Mouse (Mus musculus) neural tube, embryonic 13.5 days (tissue): Measurements from ENCODE around the gene Dennd1b. TPM values are rescaled to one million over a fixed set of nuclear protein-coding genes. Genes with fewer than 3 reads are reported as not detected.
A peak's percentile ranks its signal among the peaks of the same experiment; 100 is the strongest.

Experiments
- ATAC-seq: fragments of 200-750 bp; cut with Nextera tagmentation; 2 replicates; pipeline ENCODE4 v1.8.0; 2017; ENCODE audit warnings: low read depth, mild to moderate bottlenecking, moderate TSS enrichment, moderate library complexity
- H3K27ac ChIP-seq: fragments of 300-500 bp; sonication (generic); replicated peaks from 2 replicates; pipeline ENCODE4 v1.5.1; 2015; ENCODE audit warnings: moderate library complexity, mild to moderate bottlenecking, inconsistent platforms
- H3K27me3 ChIP-seq: fragments of 300-500 bp; sonication (generic); 2 replicates; pipeline ENCODE4 v1.6.1; 2015; ENCODE audit warnings: mild to moderate bottlenecking, inconsistent platforms
- H3K36me3 ChIP-seq: fragments of 300-500 bp; sonication (generic); 2 replicates; pipeline ENCODE4 v1.6.1; 2015; ENCODE audit warnings: mild to moderate bottlenecking, inconsistent platforms
- H3K4me1 ChIP-seq: fragments of 300-500 bp; sonication (generic); replicated peaks from 2 replicates; pipeline ENCODE4 v1.6.1; 2015; ENCODE audit warnings: inconsistent platforms
- H3K4me2 ChIP-seq: fragments of 300-500 bp; sonication (generic); 2 replicates; pipeline ENCODE4 v1.6.1; 2015; ENCODE audit warnings: inconsistent platforms, mild to moderate bottlenecking, moderate library complexity
- H3K4me3 ChIP-seq: fragments of 300-500 bp; sonication (generic); 2 replicates; pipeline ENCODE4 v1.5.1; 2015; ENCODE audit warnings: mild to moderate bottlenecking, inconsistent platforms
- H3K9ac ChIP-seq: fragments of 300-500 bp; sonication (generic); 2 replicates; pipeline ENCODE4 v1.6.1; 2015; ENCODE audit warnings: moderate library complexity, mild to moderate bottlenecking, inconsistent platforms
- H3K9me3 ChIP-seq: fragments of 300-500 bp; sonication (generic); 2 replicates; pipeline ENCODE4 v1.6.1; 2016; ENCODE audit warnings: inconsistent platforms
- WGBS: fragments of 180-500 bp; shearing (Covaris S2); methylation state at CpG from one replicate; pipeline ENCODE4 v1.1.7; 2015; 5-methylcytosine and 5-hydroxymethylcytosine counted together
- polyA plus RNA-seq: library from polyadenylated mRNA; unstranded; fragments of >200 nt; fragmentation: Nextera tagmentation; extraction: Ambion mirVana; gene quantifications from 2 replicates; pipeline ENCODE4 v1.2.1, GENCODE M21; 2015

Gene Dennd1b
- polyA plus RNA-seq, 1 experiment from 2014 or later: 8.0 TPM

DNA sequence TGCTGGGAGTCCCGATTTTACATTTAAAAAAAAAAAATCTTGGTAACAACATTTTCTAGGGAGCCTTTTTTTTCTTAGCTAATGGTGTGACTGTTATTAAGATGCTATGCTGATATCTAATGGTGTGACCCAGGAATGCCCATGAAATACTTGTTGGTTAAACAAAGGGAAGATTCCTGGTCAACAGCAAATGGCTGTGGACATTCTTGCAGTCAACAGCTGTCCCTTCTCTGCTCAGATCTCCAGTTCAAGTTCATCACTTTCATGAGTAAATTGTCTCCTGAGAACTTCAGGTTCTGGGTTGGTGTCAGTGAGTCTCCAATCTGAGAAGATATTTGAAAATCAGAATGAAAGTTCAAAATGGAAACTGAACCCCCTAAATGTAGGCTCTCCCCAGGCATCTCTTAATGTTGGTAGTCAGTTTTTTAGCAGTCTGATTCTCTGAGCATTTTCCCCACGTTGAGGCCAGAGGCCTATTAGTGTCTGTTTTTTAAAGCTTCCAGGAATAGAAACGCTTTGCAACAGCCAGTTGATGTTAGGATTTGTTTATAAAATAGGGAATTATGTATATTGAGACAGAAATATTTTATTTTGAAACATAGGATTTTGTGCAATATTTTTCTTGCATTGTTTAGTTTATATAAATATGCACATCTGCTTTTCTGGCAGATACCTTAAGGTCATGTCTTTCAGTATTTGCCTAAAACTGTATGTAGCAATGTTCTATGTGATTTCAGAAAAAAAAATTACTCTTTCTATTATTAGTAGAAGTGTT lies 211.0 kb downstream of the Dennd1b start:
- WGBS: 90% methylated on average over 3 of the region's 3 CpGs
- Histone ChIP-seq H3K4me1 (no peaks in the 10 kb centered on the region), H3K9me3 (no peaks in the 10 kb centered on the region), H3K9ac (no peak overlapping the region), H3K27me3 (no peaks in the 10 kb centered on the region), H3K27ac (no peak overlapping the region), H3K4me3 (no peak overlapping the region), H3K4me2 (no peak overlapping the region), H3K36me3 (peaks cover 16% of the 10 kb centered on the region)
- ATAC-seq: no peak

- H3K27ac ChIP-seq: no peak overlapping the region
- H3K4me3 ChIP-seq: no peak overlapping the region
- H3K27me3 ChIP-seq: no peaks in the 10 kb centered on the region
- no peak overlapping the region for H3K9ac ChIP-seq
- H3K4me1 ChIP-seq: no peaks in the 10 kb centered on the region
- H3K4me2 ChIP-seq: no peak overlapping the region
- H3K36me3 ChIP-seq: no peaks in the 10 kb centered on the region
- H3K9me3 ChIP-seq: no peaks in the 10 kb centered on the region
- 100% methylated on average over 1 of the region's 1 CpGs for WGBS
- ATAC-seq: no peak
Measured at GRCm38 (mm10) chr1:139179707-139180106, 216.5 kb downstream of the Dennd1b start.

GRCm38 (mm10) chr1:139180481-139181149 lies 217.4 kb downstream of the Dennd1b start:
- no peaks in the 10 kb centered on the region for H3K27me3 ChIP-seq
- WGBS: 73% methylated on average over 6 of the region's 6 CpGs
- ATAC-seq: no peak
- H3K4me2 ChIP-seq: no peak overlapping the region
- no peak overlapping the region for H3K27ac ChIP-seq
- H3K36me3 ChIP-seq: no peaks in the 10 kb centered on the region
- no peak overlapping the region for H3K9ac ChIP-seq
- H3K4me3 ChIP-seq: no peak overlapping the region
- H3K4me1 ChIP-seq: no peaks in the 10 kb centered on the region
- no peaks in the 10 kb centered on the region for H3K9me3 ChIP-seq

DNA sequence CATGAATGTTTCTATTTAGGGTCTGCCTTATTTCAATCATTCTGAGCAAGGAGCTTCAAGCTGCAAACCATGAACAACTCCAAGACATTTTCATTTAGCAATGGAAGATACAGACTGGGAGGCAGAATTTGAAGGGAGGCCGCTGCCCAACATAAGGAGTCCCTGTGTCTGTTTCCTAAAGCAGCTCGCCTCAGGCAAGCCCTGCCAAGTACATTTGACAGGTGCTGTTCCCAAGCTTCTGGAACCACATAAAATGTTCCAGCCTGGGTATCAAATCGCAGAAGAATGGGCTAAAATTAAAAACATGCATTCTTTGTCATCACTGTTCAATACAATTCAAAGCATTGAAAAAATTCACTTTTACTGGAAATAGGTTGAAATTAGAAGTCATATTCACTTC lies 229.4 kb downstream of the Dennd1b start:
- Histone ChIP-seq H3K4me1 (peaks cover 7% of the 10 kb centered on the region; the same call in 1 of the 2 replicates), H3K9ac (no peak overlapping the region), H3K4me2 (no peak overlapping the region), H3K4me3 (no peak overlapping the region), H3K9me3 (no peaks in the 10 kb centered on the region), H3K36me3 (no peaks in the 10 kb centered on the region), H3K27ac (no peak overlapping the region), H3K27me3 (no peaks in the 10 kb centered on the region)
- WGBS: 86% methylated on average over 3 of the region's 3 CpGs
- no peak for ATAC-seq

- no peak overlapping the region for H3K9ac ChIP-seq
- H3K36me3 ChIP-seq: no peaks in the 10 kb centered on the region
- 60% methylated on average over 2 of the region's 2 CpGs for WGBS
- H3K27ac ChIP-seq: no peak overlapping the region
- H3K4me3 ChIP-seq: no peak overlapping the region
- no peak for ATAC-seq
- no peaks in the 10 kb centered on the region for H3K27me3 ChIP-seq
- peaks cover 7% of the 10 kb centered on the region; the same call in 1 of the 2 replicates for H3K4me1 ChIP-seq
- no peaks in the 10 kb centered on the region for H3K9me3 ChIP-seq
- no peak overlapping the region for H3K4me2 ChIP-seq
Measured at GRCm38 (mm10) chr1:139194011-139194410, 230.8 kb downstream of the Dennd1b start.

GRCm38 (mm10) chr1:139194428-139195028 lies 231.3 kb downstream of the Dennd1b start:
- Histone ChIP-seq H3K4me3 (no peak overlapping the region), H3K4me1 (peaks cover 7% of the 10 kb centered on the region; the same call in 1 of the 2 replicates), H3K27ac (no peak overlapping the region), H3K36me3 (no peaks in the 10 kb centered on the region), H3K4me2 (no peak overlapping the region), H3K9me3 (no peaks in the 10 kb centered on the region), H3K9ac (no peak overlapping the region), H3K27me3 (no peaks in the 10 kb centered on the region)
- 25% methylated on average over 5 of the region's 5 CpGs for WGBS
- ATAC-seq: no peak

GRCm38 (mm10) chr1:139203026-139203425 lies 239.8 kb downstream of the Dennd1b start:
- 67% methylated on average over 5 of the region's 5 CpGs for WGBS
- no peak for ATAC-seq
- H3K36me3 ChIP-seq: no peaks in the 10 kb centered on the region
- H3K9me3 ChIP-seq: no peaks in the 10 kb centered on the region
- no peak overlapping the region for H3K4me3 ChIP-seq
- no peak overlapping the region for H3K4me2 ChIP-seq
- H3K4me1 ChIP-seq: no peaks in the 10 kb centered on the region; the same call in 1 of the 2 replicates
- no peaks in the 10 kb centered on the region for H3K27me3 ChIP-seq
- no peak overlapping the region for H3K27ac ChIP-seq
- no peak overlapping the region for H3K9ac ChIP-seq

GRCm38 (mm10) chr1:139206259-139206658 lies 243.0 kb downstream of the Dennd1b start:
- peaks cover 18% of the 10 kb centered on the region for H3K4me1 ChIP-seq
- H3K27me3 ChIP-seq: no peaks in the 10 kb centered on the region
- no peak overlapping the region for H3K4me2 ChIP-seq
- no peak overlapping the region for H3K27ac ChIP-seq
- H3K4me3 ChIP-seq: no peak overlapping the region
- WGBS: 78% methylated on average over 4 of the region's 4 CpGs
- no peaks in the 10 kb centered on the region for H3K36me3 ChIP-seq
- H3K9me3 ChIP-seq: no peaks in the 10 kb centered on the region
- ATAC-seq: no peak
- no peak overlapping the region for H3K9ac ChIP-seq

GRCm38 (mm10) chr1:139209796-139210195 lies 246.6 kb downstream of the Dennd1b start:
- Histone ChIP-seq H3K36me3 (no peaks in the 10 kb centered on the region), H3K9me3 (no peaks in the 10 kb centered on the region), H3K27me3 (no peaks in the 10 kb centered on the region), H3K4me1 (peaks cover 21% of the 10 kb centered on the region), H3K4me3 (no peak overlapping the region), H3K27ac (no peak overlapping the region; the same call in 1 of the 2 replicates), H3K9ac (no peak overlapping the region), H3K4me2 (peak overlapping the region; percentile 16)
- WGBS: 12% methylated on average over 7 of the region's 7 CpGs
- peak; percentile 71 for ATAC-seq

GRCm38 (mm10) chr1:139210505-139210904 lies 247.3 kb downstream of the Dennd1b start:
- Histone ChIP-seq H3K27ac (no peak overlapping the region), H3K36me3 (no peaks in the 10 kb centered on the region), H3K4me3 (no peak overlapping the region), H3K4me2 (no peak overlapping the region), H3K27me3 (no peaks in the 10 kb centered on the region), H3K9ac (no peak overlapping the region), H3K9me3 (no peaks in the 10 kb centered on the region), H3K4me1 (peaks cover 21% of the 10 kb centered on the region)
- ATAC-seq: no peak
- WGBS: 58% methylated on average over 4 of the region's 4 CpGs

DNA sequence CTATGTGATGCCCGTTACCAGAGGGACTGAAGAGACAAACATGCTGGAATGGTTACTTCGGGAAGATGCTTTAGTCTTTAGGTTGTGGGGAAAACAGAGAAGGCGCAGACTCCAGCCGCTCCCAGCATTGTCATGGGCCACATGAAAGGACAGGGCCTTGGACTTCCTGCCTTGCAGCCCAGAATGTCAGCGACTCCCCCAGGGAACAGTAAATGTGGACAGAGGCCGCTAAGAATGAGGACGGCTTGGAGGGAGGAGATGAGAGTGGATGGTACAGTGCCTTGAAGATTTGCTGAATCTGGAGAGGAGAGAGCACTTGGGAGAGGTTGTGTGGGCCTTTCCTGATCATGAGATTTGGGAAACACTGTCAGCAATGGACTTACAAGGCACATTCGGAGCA lies 252.1 kb downstream of the Dennd1b start:
- Histone ChIP-seq H3K36me3 (no peaks in the 10 kb centered on the region), H3K27ac (no peak overlapping the region), H3K9me3 (no peaks in the 10 kb centered on the region), H3K4me3 (no peak overlapping the region), H3K27me3 (no peaks in the 10 kb centered on the region), H3K4me2 (no peak overlapping the region), H3K4me1 (peaks cover 12% of the 10 kb centered on the region; the same call in 1 of the 2 replicates), H3K9ac (no peak overlapping the region)
- ATAC-seq: no peak
- WGBS: 64% methylated on average over 8 of the region's 8 CpGs

- no peaks in the 10 kb centered on the region for H3K4me1 ChIP-seq
Measured at GRCm38 (mm10) chr1:139223804-139224203, 260.6 kb downstream of the Dennd1b start.

More at GRCm38 (mm10) chr1:139223804-139224203, 260.6 kb downstream of the Dennd1b start:
- H3K4me3 ChIP-seq: no peak overlapping the region
- no peak overlapping the region for H3K4me2 ChIP-seq
- 61% methylated on average over 4 of the region's 4 CpGs for WGBS
- H3K9me3 ChIP-seq: no peaks in the 10 kb centered on the region
- no peaks in the 10 kb centered on the region for H3K27me3 ChIP-seq
- H3K36me3 ChIP-seq: no peaks in the 10 kb centered on the region
- H3K9ac ChIP-seq: no peak overlapping the region
- H3K27ac ChIP-seq: no peak overlapping the region
- no peak for ATAC-seq
